ENCODE assay signal across 11 mouse cellular contexts in genomic region chr8:43393044-43393443, GRCm38 (mm10).
"Had no signal": no experiment of that assay in that cellular context is flagged by ENCODE, and none has a peak within 500 bp of the region (broad histone marks: within the 10 kb centered on the region; RNA-seq: fewer than 3 reads in every experiment).

No protein-coding gene starts in this region.

- H3K27me3 ChIP-seq: limb, embryonic 12.5 days; neural tube, embryonic 15.5 days had no signal

- DNase-seq: kidney, postnatal 10 days; liver; lung, adult 18-20 months; lung, postnatal 36 days; midbrain, embryonic 14.5 days; right cerebral cortex, adult 18-20 months; right cerebral cortex, postnatal 25 days; thymus, adult 18-20 months; thymus, postnatal 14 days had no signal
